Mouse (Mus musculus) hindbrain, embryonic 16.5 days (tissue): ENCODE results near the gene Ugt1a6a. TPM values are rescaled to one million over a fixed set of nuclear protein-coding genes. Genes with fewer than 3 reads are reported as not detected.

Experiments used
- ATAC-seq: fragments of 200-750 bp; cut with Nextera tagmentation; 2 replicates; pipeline ENCODE4 v1.8.0; 2017; ENCODE audit warnings: moderate TSS enrichment, moderate library complexity
- H3K27ac ChIP-seq: fragments of 300-500 bp; sonication (generic); 2 replicates; pipeline ENCODE4 v1.5.1; 2014; ENCODE audit warnings: low read depth, mild to moderate bottlenecking, control low read depth, low read length, moderate library complexity
- H3K27me3 ChIP-seq: fragments of 300-500 bp; sonication (generic); replicated peaks from 2 replicates; pipeline ENCODE4 v1.6.1; 2014; ENCODE audit warnings: low read length; ENCODE audit not compliant: control insufficient read depth, insufficient read depth
- H3K36me3 ChIP-seq: fragments of 300-500 bp; sonication (generic); 2 replicates; pipeline ENCODE4 v1.6.1; 2014; ENCODE audit warnings: mild to moderate bottlenecking, low read length, moderate library complexity, mixed read lengths; ENCODE audit not compliant: control insufficient read depth, insufficient read depth
- H3K4me1 ChIP-seq: fragments of 300-500 bp; sonication (generic); 2 replicates; pipeline ENCODE4 v1.6.1; 2014; ENCODE audit warnings: low read depth, low read length; ENCODE audit not compliant: control insufficient read depth, insufficient read depth
- H3K4me2 ChIP-seq: fragments of 300-500 bp; sonication (generic); 2 replicates; pipeline ENCODE4 v1.6.1; 2014; ENCODE audit warnings: mild to moderate bottlenecking, low read length, control low read depth, moderate library complexity
- H3K4me3 ChIP-seq: fragments of 300-500 bp; sonication (generic); 2 replicates; pipeline ENCODE4 v1.5.1; 2014; ENCODE audit warnings: mild to moderate bottlenecking, low read length, control low read depth, moderate library complexity
- H3K9ac ChIP-seq: fragments of 300-500 bp; sonication (generic); 2 replicates; pipeline ENCODE4 v1.6.1; 2014; ENCODE audit warnings: low read depth, mild to moderate bottlenecking, control low read depth, low read length, moderate library complexity
- H3K9me3 ChIP-seq: fragments of 300-500 bp; sonication (generic); 2 replicates; pipeline ENCODE4 v1.6.1; 2014; ENCODE audit warnings: mild to moderate bottlenecking, low read length, moderate library complexity; ENCODE audit not compliant: control insufficient read depth
- WGBS: fragments of 180-500 bp; shearing (Covaris S2); extraction: QIAGEN DNeasy Blood & Tissue Kit; methylation state at CpG from one replicate; pipeline ENCODE4 v1.1.7; 2014; 5-methylcytosine and 5-hydroxymethylcytosine counted together
- polyA plus RNA-seq: library from polyadenylated mRNA; unstranded; fragments of >200 nt; fragmentation: Nextera tagmentation; extraction: Ambion mirVana; gene quantifications from 2 replicates; pipeline ENCODE4 v1.2.1, GENCODE M21; 2015

Ugt1a6a gene
- polyA plus RNA-seq, 1 experiment from 2014 or later = 5.6 TPM

- no peaks in the 10 kb centered on the region for H3K36me3 ChIP-seq
- H3K4me3 ChIP-seq = no peak overlapping the region
- no peak overlapping the region for H3K9ac ChIP-seq
- no peaks in the 10 kb centered on the region for H3K4me1 ChIP-seq
- H3K27ac ChIP-seq = no peak overlapping the region
- H3K27me3 ChIP-seq = no peaks in the 10 kb centered on the region
- H3K4me2 ChIP-seq = no peak overlapping the region
- ATAC-seq = no peak
- WGBS = 78% methylated on average over 2 of the region's 2 CpGs
- peaks cover 6% of the 10 kb centered on the region for H3K9me3 ChIP-seq
Measured at GRCm38 (mm10) chr1:88199996-88200395, 65.4 kb downstream of the Ugt1a6a start.

- Histone ChIP-seq H3K9me3 (peaks cover 8% of the 10 kb centered on the region), H3K4me2 (no peak within 1 kb of the TSS), H3K27ac (no peak within 1 kb of the TSS), H3K27me3 (no peaks in the 10 kb centered on the region), H3K4me1 (0 out of 2 replicates have a peak, but pooled peaks cover 2% of the 10 kb centered on the region), H3K36me3 (no peaks in the 10 kb centered on the region), H3K9ac (no peak within 1 kb of the TSS), H3K4me3 (no peak within 1 kb of the TSS)
- 85% methylated on average over 7 of the region's 7 CpGs for WGBS
- no peak for ATAC-seq
Measured at GRCm38 (mm10) chr1:88200456-88200855, 65.8 kb downstream of the Ugt1a6a start, which contains the start of gene Ugt1a2. Gene Ugt1a2, plus strand, starts transcription at chr1:88200601.

- 6% methylated on average over 57 of the region's 62 CpGs for WGBS
- peak within 1 kb of the TSS; percentile 68 for H3K27ac ChIP-seq
Measured at GRCm38 (mm10) chr1:88205294-88205922, 70.8 kb downstream of the Ugt1a6a start, which contains the start of gene Dnajb3. Gene Dnajb3, minus strand, starts transcription at chr1:88205782.

GRCm38 (mm10) chr1:88206843-88207479, 72.4 kb downstream of the Ugt1a6a start:
- 82% methylated on average over 2 of the region's 2 CpGs for WGBS
- H3K27me3 ChIP-seq = no peaks in the 10 kb centered on the region
- peaks cover 18% of the 10 kb centered on the region for H3K9me3 ChIP-seq
- H3K9ac ChIP-seq = no peak overlapping the region
- H3K27ac ChIP-seq = no peak overlapping the region
- no peak for ATAC-seq
- no peak overlapping the region for H3K4me2 ChIP-seq
- H3K4me1 ChIP-seq = peaks cover 7% of the 10 kb centered on the region
- H3K4me3 ChIP-seq = no peak overlapping the region
- no peaks in the 10 kb centered on the region for H3K36me3 ChIP-seq

More at GRCm38 (mm10) chr1:88205294-88205922, 70.8 kb downstream of the Ugt1a6a start, which contains the start of gene Dnajb3:
- Histone ChIP-seq H3K9ac (peak within 1 kb of the TSS; percentile 80), H3K9me3 (peaks cover 11% of the 10 kb centered on the region), H3K27me3 (no peaks in the 10 kb centered on the region), H3K36me3 (no peaks in the 10 kb centered on the region), H3K4me2 (peak within 1 kb of the TSS; percentile 96), H3K4me1 (peaks cover 7% of the 10 kb centered on the region), H3K4me3 (peak within 1 kb of the TSS; percentile 63)
- ATAC-seq = peak; percentile 100

GRCm38 (mm10) chr1:88211812-88212211, 77.2 kb downstream of the Ugt1a6a start, which contains the start of gene Ugt1a1:
Gene Ugt1a1, plus strand, starts transcription at chr1:88211959.
- Histone ChIP-seq H3K36me3 (no peaks in the 10 kb centered on the region), H3K9ac (no peak within 1 kb of the TSS), H3K9me3 (peaks cover 55% of the 10 kb centered on the region), H3K4me1 (no peaks in the 10 kb centered on the region), H3K4me2 (no peak within 1 kb of the TSS), H3K27me3 (no peaks in the 10 kb centered on the region), H3K27ac (no peak within 1 kb of the TSS), H3K4me3 (no peak within 1 kb of the TSS)
- 69% methylated on average over 8 of the region's 8 CpGs for WGBS
- ATAC-seq = no peak

GRCm38 (mm10) chr1:88212341-88213045, 77.9 kb downstream of the Ugt1a6a start:
- WGBS = 63% methylated on average over 8 of the region's 8 CpGs
- Histone ChIP-seq H3K4me3 (no peak overlapping the region), H3K4me1 (no peaks in the 10 kb centered on the region), H3K4me2 (no peak overlapping the region), H3K9ac (no peak overlapping the region), H3K36me3 (no peaks in the 10 kb centered on the region), H3K27me3 (no peaks in the 10 kb centered on the region), H3K27ac (no peak overlapping the region), H3K9me3 (peaks cover 62% of the 10 kb centered on the region)
- ATAC-seq = no peak

GRCm38 (mm10) chr1:88213061-88213460, 78.5 kb downstream of the Ugt1a6a start:
- Histone ChIP-seq H3K9ac (no peak overlapping the region), H3K36me3 (no peaks in the 10 kb centered on the region), H3K27ac (no peak overlapping the region), H3K4me2 (no peak overlapping the region), H3K9me3 (peaks cover 64% of the 10 kb centered on the region), H3K4me1 (no peaks in the 10 kb centered on the region), H3K27me3 (no peaks in the 10 kb centered on the region), H3K4me3 (no peak overlapping the region)
- WGBS = 77% methylated on average over 1 of the region's 1 CpGs
- no peak for ATAC-seq

- no peak overlapping the region for H3K4me3 ChIP-seq
- H3K9ac ChIP-seq = no peak overlapping the region
- H3K27me3 ChIP-seq = no peaks in the 10 kb centered on the region
- no peak overlapping the region for H3K4me2 ChIP-seq
- WGBS = 84% methylated on average over 2 of the region's 2 CpGs
- H3K36me3 ChIP-seq = no peaks in the 10 kb centered on the region
- ATAC-seq = no peak; the same call in 1 of the 2 replicates
- no peak overlapping the region for H3K27ac ChIP-seq
- peaks cover 64% of the 10 kb centered on the region for H3K9me3 ChIP-seq
- H3K4me1 ChIP-seq = no peaks in the 10 kb centered on the region
Measured at GRCm38 (mm10) chr1:88213766-88214461, 79.3 kb downstream of the Ugt1a6a start.
